Mouse (Mus musculus) cerebral cortex, adult 2 months (tissue): ENCODE measurements around the gene Rnase12.

ENCODE experiments used
- WGBS: fragments of 180-500 bp; shearing (Covaris S2); methylation state at CpG from one replicate; pipeline ENCODE4 v1.1.7; 2018; 5-methylcytosine and 5-hydroxymethylcytosine counted together

Gene Rnase12

GRCm38 (mm10) chr14:51057401-51057831 lies at the start of gene Rnase12:
Gene Rnase12 (minus strand): TSS chr14:51057661.
- 77% methylated on average over 9 of the region's 9 CpGs for WGBS

DNA sequence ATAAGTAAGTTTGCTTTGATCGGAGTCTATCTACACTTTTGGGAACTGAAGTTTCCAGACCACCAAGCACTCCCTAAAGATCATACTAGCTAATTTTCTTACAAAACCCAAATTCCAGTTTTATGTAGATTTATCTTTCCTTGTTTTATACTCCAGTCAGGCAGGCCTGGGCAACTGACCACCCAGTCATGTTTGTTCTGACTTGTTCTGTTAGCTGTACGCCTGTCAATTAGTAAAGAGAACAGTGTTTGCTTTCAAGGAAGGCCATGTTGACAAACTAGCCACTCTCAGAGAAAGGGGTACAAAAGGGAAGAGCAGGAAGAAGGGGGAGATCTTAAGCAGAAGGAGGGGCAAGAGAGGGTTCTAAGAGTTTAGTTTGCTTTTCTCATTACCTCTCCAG lies 46.9 kb upstream of the Rnase12 start:
- WGBS: 89% methylated on average over 2 of the region's 2 CpGs

DNA sequence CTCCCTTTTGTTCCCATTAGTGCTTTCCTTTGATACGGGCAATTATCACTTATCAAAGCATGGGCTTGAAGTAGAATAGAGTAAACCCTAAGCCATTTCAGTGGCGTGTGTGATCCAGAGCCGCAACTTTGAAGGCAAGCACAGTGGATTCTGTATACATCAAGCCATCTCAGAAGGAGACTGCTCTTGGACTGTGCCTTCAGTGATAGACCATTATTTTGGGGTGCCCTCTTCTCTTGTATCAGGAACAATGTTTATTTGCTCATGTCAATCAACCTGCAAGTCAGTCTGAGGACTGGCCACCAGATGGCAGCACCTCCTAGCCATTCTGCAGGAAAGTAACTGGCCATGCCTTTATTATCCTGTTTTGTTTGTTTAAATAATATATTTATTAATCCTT lies 45.8 kb upstream of the Rnase12 start:
- WGBS: 55% methylated on average over 3 of the region's 3 CpGs

DNA sequence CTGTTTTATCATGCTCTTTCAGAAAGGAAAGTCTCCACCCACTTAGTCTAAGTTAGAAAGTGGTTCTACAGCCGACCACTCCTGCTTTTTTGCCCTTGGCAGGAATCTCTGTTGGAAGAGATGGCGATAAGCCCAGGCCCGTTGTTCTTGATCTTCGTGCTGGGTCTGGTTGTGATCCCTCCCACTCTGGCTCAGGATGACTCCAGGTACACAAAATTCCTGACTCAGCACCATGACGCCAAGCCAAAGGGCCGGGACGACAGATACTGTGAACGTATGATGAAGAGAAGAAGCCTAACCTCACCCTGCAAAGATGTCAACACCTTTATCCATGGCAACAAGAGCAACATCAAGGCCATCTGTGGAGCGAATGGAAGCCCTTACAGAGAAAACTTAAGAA lies 43.8 kb upstream of the Rnase12 start:
- WGBS: 79% methylated on average over 9 of the region's 9 CpGs

GRCm38 (mm10) chr14:51098921-51099320 lies 41.5 kb upstream of the Rnase12 start:
- 95% methylated on average over 11 of the region's 11 CpGs for WGBS

- WGBS: 6% methylated on average over 1 of the region's 1 CpGs
Measured at GRCm38 (mm10) chr14:51098300-51098699, 40.8 kb upstream of the Rnase12 start.

DNA sequence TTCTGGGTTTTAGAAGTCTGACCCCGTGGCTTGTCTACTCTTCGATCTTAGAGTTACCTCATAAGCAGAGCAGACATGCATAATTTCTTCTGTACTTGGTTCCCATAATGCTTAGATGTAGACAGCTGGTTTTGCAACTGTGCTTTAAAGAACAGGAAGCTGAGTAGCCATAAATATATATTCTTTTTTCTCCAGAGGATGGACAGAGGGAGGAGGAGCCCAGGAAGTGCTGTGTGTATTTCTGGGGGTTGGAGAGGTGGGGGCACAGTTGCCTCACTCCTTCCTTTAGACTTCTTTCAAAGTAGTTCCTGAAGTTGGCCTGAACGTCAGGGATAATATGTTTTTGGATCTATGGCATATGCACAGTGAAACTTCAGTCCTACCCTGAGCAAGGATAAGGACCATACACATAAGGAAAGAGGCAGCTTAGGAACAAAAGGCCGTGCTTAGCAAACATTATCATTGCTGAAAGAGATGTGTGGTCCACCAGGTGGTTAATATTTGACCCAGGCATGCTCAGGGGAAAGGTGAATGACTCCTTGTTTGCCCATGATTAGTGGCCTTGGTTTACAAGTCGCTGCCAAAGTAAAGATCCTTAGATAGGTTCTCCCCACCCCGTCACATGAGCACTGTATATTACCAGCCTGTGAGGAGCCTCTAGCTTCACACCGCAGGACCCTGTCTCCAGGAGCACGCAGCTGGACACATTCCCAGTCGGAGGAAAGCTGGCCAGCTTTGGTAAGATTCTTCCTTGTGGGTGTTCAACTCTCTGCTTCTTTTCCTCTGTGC lies 38.5 kb upstream of the Rnase12 start:
- 52% methylated on average over 9 of the region's 9 CpGs for WGBS

GRCm38 (mm10) chr14:51094921-51095320 lies 37.5 kb upstream of the Rnase12 start:
- 77% methylated on average over 8 of the region's 9 CpGs for WGBS

DNA sequence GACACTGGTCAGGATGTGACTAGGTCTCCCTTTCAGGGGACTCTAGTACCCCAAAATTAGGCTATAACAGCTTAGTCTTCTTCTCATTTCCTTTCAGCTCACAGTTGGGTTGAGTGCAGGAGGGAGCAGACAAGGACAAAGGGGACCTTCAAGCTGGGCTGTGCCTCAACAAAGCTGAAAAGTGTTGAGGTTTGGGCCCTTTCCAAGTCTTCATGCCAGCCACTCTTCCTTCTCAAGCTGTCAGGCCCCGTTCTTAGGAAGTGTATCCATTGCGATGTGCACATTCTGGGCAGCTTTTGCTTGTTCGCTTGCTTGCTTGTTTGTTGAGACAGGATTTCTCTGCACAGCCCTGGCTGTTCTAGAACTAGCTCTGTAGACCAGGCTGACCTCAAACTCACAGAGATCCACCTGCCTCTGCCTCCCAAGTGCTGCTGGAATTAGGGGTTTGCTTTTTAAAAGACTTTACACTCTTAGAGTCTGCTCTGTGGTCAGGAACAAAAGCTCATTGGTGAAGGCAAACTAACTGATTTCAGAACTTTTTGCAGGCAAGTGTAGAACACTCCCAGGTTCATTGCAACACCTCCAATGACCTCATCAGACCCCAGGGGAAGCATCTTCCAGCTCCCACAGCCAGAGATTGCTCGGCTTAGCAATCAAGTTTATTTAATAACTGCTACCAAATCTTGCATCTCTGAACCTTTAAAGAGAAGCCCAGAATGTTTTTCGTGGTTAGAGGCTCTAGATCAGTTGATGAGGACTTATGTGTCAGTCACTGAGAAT lies 36.8 kb upstream of the Rnase12 start:
- WGBS: 67% methylated on average over 5 of the region's 5 CpGs

DNA sequence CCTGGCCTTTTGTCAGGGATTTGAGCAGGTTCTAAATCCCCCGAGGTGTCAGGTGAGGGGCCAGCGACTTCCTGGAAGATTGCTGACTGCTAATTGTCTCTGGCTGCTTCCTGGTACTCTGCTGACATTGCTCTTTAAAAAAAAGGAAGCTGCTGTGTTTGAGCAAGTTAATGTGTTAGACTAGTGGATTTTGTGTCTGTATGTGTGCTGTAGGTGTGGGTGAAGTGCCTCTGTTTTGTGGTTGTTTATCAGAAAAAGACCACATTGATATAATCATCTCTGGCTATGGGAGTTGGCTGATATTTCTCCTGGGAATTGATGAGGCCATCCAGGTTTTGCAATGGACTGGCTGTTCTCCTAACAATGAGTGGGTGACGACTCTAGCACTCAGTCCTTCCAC lies 36.0 kb upstream of the Rnase12 start:
- 49% methylated on average over 3 of the region's 3 CpGs for WGBS

DNA sequence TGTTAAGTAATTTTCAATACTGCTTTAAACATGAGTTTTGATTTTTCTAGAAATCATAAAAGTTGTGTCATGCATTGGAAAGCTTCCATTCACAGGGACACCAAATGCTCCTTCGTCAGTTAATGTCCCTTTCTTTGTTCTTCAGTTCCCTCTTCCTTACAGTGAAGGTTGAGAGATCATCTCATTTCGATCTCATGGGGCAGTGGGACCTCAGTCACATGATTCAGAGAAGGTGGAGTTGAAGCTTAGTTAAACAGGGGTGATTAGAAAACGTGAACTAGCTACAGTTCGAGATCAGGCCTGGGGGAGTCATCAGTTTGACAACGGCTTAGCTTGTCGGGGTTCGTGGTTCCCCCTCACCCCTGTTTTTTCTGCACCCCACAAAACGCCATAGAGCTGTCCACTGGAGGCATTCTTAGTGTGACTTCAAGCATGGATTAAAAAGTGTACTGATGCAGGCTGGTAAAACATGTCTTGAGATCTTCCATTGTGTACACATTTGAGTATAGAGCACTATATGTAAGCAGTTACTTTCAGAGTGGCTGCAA lies 34.7 kb upstream of the Rnase12 start:
- WGBS: 66% methylated on average over 8 of the region's 8 CpGs

DNA sequence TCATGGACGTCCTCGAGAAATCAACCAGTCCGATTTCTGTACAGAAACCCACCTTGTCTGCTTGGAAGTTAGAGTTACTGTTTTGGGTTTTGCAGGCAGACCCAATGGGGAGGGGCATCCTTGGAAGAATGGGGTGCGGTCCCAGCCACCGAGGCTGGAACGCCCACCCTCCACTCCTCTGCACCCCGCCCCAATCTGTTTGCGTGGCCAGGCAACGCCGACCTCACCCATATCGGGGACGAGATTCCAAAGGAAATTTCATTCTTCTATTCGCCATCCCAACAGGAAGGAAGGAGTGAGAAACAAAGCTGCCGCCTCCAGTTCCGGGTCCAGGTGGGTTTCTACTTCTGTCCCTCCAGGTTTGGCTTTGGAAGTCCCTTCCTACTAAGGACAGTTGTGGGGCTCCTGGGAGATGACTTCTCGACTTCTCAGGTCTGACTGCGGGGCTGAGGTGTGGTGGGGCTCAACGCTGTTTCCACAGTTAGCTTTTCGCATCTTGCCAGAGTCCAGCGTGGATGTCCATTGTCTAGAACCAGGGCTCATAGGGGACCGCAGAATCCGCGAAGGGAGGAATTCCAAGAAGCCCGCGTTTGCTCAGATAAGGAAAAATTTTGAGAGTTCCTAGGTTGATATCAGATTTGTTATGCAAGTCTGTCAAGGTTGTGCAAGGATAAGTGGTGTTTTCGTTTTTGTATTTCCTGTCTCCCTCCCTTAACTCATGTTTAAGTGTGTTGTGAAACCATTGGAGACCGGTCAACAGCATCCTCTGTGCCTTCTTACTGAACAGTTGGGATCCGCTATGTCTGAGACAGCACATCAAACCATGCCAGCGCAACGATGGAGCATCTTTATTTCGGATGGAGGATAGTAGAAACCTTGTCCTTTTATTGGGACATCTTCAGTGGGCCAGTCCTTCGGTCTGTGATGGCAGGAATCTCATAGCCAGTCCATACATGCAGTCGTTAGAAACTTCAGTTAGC lies 33.8 kb upstream of the Rnase12 start, which contains the start of the genes Rnase4 and Ang:
Gene Rnase4 (plus strand): TSS at position 157 of the 980 bp plus-strand sequence.
Gene Ang (plus strand): TSS at position 230 of the 980 bp plus-strand sequence.
- WGBS: 7% methylated on average over 33 of the region's 33 CpGs

DNA sequence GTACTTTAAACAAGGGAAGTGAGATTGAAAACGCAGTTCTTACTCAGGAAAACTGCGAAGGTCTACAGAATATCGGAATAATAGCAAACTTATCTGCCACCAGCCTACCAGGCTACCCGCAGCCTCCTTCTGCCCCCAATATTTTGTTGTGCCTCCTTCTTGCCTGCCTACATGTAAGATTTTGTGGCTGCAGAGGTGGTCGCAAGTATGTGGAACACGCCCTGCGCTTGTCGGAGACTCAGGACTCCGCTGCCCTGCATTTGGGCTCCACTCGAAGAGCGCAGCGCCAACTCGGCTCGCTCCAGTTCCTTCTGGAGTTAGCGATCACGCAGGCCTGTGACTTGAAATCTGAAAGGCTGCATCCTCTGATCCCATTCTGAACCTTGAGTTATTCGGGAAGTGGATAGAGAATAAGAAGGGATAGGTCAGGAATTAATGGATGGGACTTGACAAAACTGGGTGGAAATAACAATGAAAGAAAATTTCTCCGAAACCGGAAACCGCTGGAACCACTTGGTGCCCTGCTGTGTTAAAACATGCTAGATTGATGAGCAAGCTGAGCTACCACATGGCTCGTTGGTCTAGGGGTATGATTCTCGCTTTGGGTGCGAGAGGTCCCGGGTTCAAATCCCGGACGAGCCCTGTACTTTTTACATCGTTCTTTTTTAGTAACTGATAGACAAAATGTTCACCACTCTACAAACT lies 32.8 kb upstream of the Rnase12 start:
- WGBS: under 1% methylated on average over 27 of the region's 27 CpGs

GRCm38 (mm10) chr14:51089674-51090076 lies 32.2 kb upstream of the Rnase12 start:
- WGBS: under 1% methylated on average over 15 of the region's 15 CpGs

- under 1% methylated on average over 34 of the region's 34 CpGs for WGBS
Measured at GRCm38 (mm10) chr14:51088970-51089673, 31.7 kb upstream of the Rnase12 start.

DNA sequence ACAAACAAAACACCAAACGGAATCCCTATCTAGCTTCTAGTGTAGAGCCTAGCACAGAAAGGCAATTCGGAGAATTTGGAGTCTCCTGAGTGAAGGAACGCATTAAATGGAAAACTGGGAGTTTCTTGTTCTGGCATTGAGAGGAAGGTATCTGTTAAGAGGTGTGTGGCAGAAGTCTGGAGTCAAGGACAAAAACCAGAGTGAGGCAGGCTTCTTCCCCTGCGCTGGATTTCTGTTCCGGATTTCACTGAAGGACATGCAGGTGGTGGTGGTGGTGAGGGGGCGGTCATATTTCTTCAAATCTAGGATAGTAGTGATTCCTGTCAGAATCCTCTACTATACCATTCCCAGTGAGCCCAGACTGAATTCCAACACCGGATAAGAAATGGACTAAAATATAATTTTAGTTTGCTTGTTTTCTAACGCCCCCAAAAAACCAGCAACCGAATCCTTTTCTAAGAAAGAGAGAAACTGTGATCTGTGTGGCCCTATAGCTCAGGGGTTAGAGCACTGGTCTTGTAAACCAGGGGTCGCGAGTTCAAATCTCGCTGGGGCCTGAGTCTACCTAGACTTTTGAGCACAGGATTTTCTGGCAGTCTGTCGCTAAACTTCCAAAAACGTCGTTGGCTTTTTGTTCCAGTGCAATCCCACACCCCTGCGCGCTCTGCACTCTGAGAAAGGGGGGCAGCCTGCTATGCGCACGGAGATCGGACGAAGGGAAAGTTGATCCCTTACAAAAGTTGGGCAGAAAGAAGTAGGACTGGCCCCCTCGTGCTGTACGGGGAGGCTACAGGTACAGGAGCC lies 30.9 kb upstream of the Rnase12 start:
- 1% methylated on average over 23 of the region's 23 CpGs for WGBS

DNA sequence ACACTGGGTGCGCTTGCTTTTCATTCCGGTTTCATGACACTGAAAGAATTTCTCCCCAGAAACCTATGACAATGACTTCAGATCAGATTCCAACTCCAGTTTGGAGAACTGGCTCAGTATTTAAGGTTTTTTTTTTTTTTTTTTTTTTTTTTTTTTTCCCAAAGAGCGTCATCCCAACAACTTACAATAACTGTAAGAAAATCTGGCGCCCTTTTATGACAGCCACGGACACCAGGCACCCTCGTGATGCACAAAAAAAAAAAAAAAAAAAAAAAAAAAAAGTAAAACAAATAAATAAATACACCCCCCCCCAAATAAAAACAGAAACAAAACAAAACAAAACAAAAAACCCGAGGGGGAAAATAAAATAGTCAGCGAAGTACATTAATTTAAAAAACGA lies 30.3 kb upstream of the Rnase12 start:
- WGBS: 14% methylated on average over 9 of the region's 9 CpGs

GRCm38 (mm10) chr14:51085911-51086310 lies 28.4 kb upstream of the Rnase12 start:
- WGBS: 87% methylated on average over 4 of the region's 4 CpGs

DNA sequence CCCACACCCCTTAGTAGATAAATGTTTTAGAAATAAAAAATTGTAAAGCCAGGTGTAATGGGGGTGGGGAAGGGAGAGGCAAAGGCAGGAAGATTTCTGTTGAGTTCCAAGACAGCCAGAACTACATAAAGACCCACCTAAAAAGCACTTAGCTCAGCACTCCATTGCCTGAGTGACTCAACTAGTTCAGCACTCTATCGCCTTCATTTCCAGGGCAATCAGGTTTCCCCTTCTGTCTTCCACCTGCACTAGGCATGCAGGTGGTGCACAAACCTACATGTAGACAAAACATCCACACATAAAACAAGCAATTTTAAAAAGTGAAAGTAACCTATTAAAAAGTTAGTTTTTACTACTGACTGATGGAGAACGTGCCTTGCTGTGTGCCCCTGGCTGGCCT lies 27.6 kb upstream of the Rnase12 start:
- 81% methylated on average over 2 of the region's 2 CpGs for WGBS
